In genomic region chr14:118986653-118987522, GRCm38 (mm10) we compare ENCODE assay signal across 9 mouse cellular contexts. TPM values are rescaled to one million over a fixed set of nuclear protein-coding genes. Genes with fewer than 3 reads are reported as not detected.
A peak's percentile ranks its signal among the peaks of the same experiment; 100 is the strongest.
DNase-seq lines count a peak whose midpoint lies in the region; ATAC-seq and TF ChIP-seq lines count a peak whose summit lies in the region.
"Had no signal": no experiment of that assay in that cellular context is flagged by ENCODE, and none has a peak within 500 bp of the region (broad histone marks: within the 10 kb centered on the region; RNA-seq: fewer than 3 reads in every experiment).

No protein-coding gene starts in this region.

- H3K4me3 ChIP-seq in kidney, adult 2 months (ENCODE audit: insufficient read depth, low read depth, low read length): no peak overlapping the region
- H3K4me3 ChIP-seq: embryonic facial prominence, embryonic 15.5 days had no signal

- CTCF ChIA-PET in Patski (lab: Charles Lee): interaction anchor here (0.7 to 3.5 kb wide), 16 partner anchors 9 to 1082 kb away, joined by 3 to 25 read pairs (median 6); no protein-coding TSS in a partner anchor

- no peak for TF ChIP-seq POLR2A in kidney, adult 2 months (IDR thresholded peaks at IDR 0.05; ENCODE audit: low read depth, low read length)

- ATAC-seq in Patski: peak; percentile 65
- peak; percentile 52; the same call in 1 of the 2 replicates for ATAC-seq in monocyte, adult 5-6 weeks (replicated peaks; ENCODE audit: insufficient number of reproducible peaks, low FRiP score, low TSS enrichment, poor library complexity, severe bottlenecking)

- DNase-seq in 416B (ENCODE audit: low read depth): peak; percentile 75
- DNase-seq in Patski (ENCODE audit: low read depth, low spot score): no peak
- peak; percentile 82 to 89 for DNase-seq in cerebellum, postnatal 10 days
- DNase-seq in gastrocnemius, adult 18-20 months (ENCODE audit: low spot score): peak; percentile 78
- DNase-seq in kidney, adult 2 months: peak; percentile 80
- peak; percentile 77 for DNase-seq in liver
- DNase-seq in spleen, postnatal 4 days (ENCODE audit: low spot score in 2 of 2): peak; percentile 61 to 86

- no peaks in the 10 kb centered on the region for H3K36me3 ChIP-seq in kidney, adult 2 months (ENCODE audit: control insufficient read depth, insufficient read depth, low read length)

- 41% methylated on average over 16 of the region's 16 CpGs for WGBS in kidney, adult 2 months

- TF ChIP-seq CTCF in Patski (IDR thresholded peaks at IDR 0.05): peak; percentile 87
- TF ChIP-seq CTCF in kidney, adult 2 months (conservative IDR thresholded peaks at IDR 0.05; ENCODE audit: insufficient read depth, insufficient read length, low read depth, low read length): peak; percentile 79

- no peak overlapping the region for H3K27ac ChIP-seq in kidney, adult 2 months (ENCODE audit: insufficient read depth, low read depth, low read length)
- H3K27ac ChIP-seq: embryonic facial prominence, embryonic 15.5 days had no signal

- POLR2A ChIA-PET in Patski (lab: Charles Lee): interaction anchor here (0.5 to 1.1 kb wide), 2 partner anchors 62 to 1475 kb away, joined by 3 read pairs; partner anchors contain the start of gene Dzip1

- no peaks in the 10 kb centered on the region for H3K27me3 ChIP-seq in Patski
- H3K27me3 ChIP-seq in kidney, adult 2 months (replicated peaks; ENCODE audit: control insufficient read depth, insufficient read depth, low read length): no peaks in the 10 kb centered on the region
- H3K27me3 ChIP-seq: embryonic facial prominence, embryonic 15.5 days had no signal

- in situ Hi-C loops in Patski (cut with MboI; ENCODE audit: low pct_unique_long_range_greater_than_20kb): no loop called here

- no peaks in the 10 kb centered on the region for H3K4me1 ChIP-seq in kidney, adult 2 months (ENCODE audit: control insufficient read depth, insufficient read depth, low read length)
- H3K4me1 ChIP-seq: embryonic facial prominence, embryonic 15.5 days had no signal

RNA-seq across cellular contexts. Expression of gene Dnajc3, which starts 49.1 kb away (rescaled TPM):
- 73.5 TPM for polyA plus RNA-seq in Patski (2021)
- 10 to 100 TPM; 17.7 to 23.0 TPM for total RNA-seq in gastrocnemius, adult 18-20 months (2021)
- polyA plus RNA-seq in kidney, adult 2 months (2012; rRNA removed): 30.9 and 32.7 TPM in 2 replicates
- total RNA-seq in monocyte, adult 5-6 weeks (2017): 73.5 to 105 TPM (median 85.8 TPM) in 3 replicates
